Mouse (Mus musculus) left cerebral cortex, adult 2 months (tissue): Measurements from ENCODE around the gene Cadm4. TPM values are rescaled to one million over a fixed set of nuclear protein-coding genes. Genes with fewer than 3 reads are reported as not detected.
"Not testable (repeated sequence)": the region's sequence is repeated elsewhere in the genome, so short reads cannot be mapped to it uniquely, and the experiment has no call there.

Experiments
- DNase-seq, 2 experiments: peaks; one replicate each; pipeline ENCODE4 v3.0.0; 2021 to 2022; ENCODE audit warnings: low spot score in 2 of 2, mixed read lengths in 1 of 2; ENCODE audit errors: extremely low spot score in 1 of 2
- H3K27ac ChIP-seq: fragments of 200-600 bp; 2 replicates; pipeline ENCODE4 v1.8.1; 2022
- H3K4me3 ChIP-seq: fragments of 200-600 bp; 2 replicates; pipeline ENCODE4 v1.8.1; 2022
- CTCF ChIP-seq: fragments of 200-600 bp; IDR thresholded peaks from 2 replicates; pipeline ENCODE4 v1.8.1; 2022; ENCODE audit warnings: antibody characterized with exemption, mild to moderate bottlenecking, moderate library complexity
- intact Hi-C: fragments of 180-260 bp; cut with DNase I; formaldehyde crosslinking; loops from one replicate; pipeline ENCODE4 v1.15.1; 2025
- total RNA-seq, 2 experiments: library from RNA; stranded (reverse); gene quantifications; 2 replicates each; pipeline ENCODE4 v1.2.3; 2021

Cadm4 gene
- total RNA-seq, 2 experiments from 2014 or later, result 213 to 219 TPM

GRCm38 (mm10) chr7:24506065-24506459 lies 24.2 kb downstream of the Cadm4 start:
- Histone ChIP-seq H3K27ac (peak overlapping the region; percentile 99), H3K4me3 (peak overlapping the region; percentile 70)
- intact Hi-C loops, result loop anchor here (2.0 kb wide), 1 partner anchor 25 kb away; no protein-coding TSS in a partner anchor
- TF ChIP-seq CTCF, result no peak
- no peak for DNase-seq

GRCm38 (mm10) chr7:24506476-24506837 lies 24.6 kb downstream of the Cadm4 start:
- Histone ChIP-seq H3K4me3 (peak overlapping the region; percentile 70), H3K27ac (peak overlapping the region; percentile 99)
- DNase-seq, result peak in 1 of 2 experiments; percentile 53
- intact Hi-C loops, result loop anchor here (2.0 kb wide), 1 partner anchor 26 kb away; no protein-coding TSS in a partner anchor
- TF ChIP-seq CTCF, result no peak

GRCm38 (mm10) chr7:24506838-24507725 lies 25.3 kb downstream of the Cadm4 start, which contains the start of gene Zfp428:
TSS of gene Zfp428 (plus strand) at chr7:24507006.
- H3K27ac ChIP-seq, result peak within 1 kb of the TSS; percentile 99
- DNase-seq, result peak; percentile 85
- no peak for TF ChIP-seq CTCF
- intact Hi-C loops, result loop anchor here (1.0 to 2.0 kb wide), 2 partner anchors 23 to 26 kb away; partner anchors contain the start of gene Irgq
- peak within 1 kb of the TSS; percentile 70 for H3K4me3 ChIP-seq

- no peak for DNase-seq
- peak overlapping the region; percentile 99 for H3K27ac ChIP-seq
- intact Hi-C loops, result loop anchor here (1.0 to 2.0 kb wide), 2 partner anchors 23 to 27 kb away; partner anchors contain the start of gene Irgq
- no peak for TF ChIP-seq CTCF
- H3K4me3 ChIP-seq, result peak overlapping the region; percentile 70
These were observed 25.9 kb downstream of the Cadm4 start for GRCm38 (mm10) chr7:24507726-24508114.

GRCm38 (mm10) chr7:24512355-24512754 lies 30.5 kb downstream of the Cadm4 start, which contains the start of gene AC161166.1:
TSS of gene AC161166.1 (minus strand) at chr7:24512455.
- Histone ChIP-seq H3K27ac (no peak within 1 kb of the TSS), H3K4me3 (no peak within 1 kb of the TSS)
- no peak for DNase-seq
- TF ChIP-seq CTCF, result no peak
- intact Hi-C loops, result no loop called here

GRCm38 (mm10) chr7:24516319-24516718 lies 34.5 kb downstream of the Cadm4 start:
- H3K4me3 ChIP-seq, DNase-seq, intact Hi-C loops, H3K27ac ChIP-seq: not testable (repeated sequence)
- peak; percentile 41 for TF ChIP-seq CTCF

GRCm38 (mm10) chr7:24517077-24517476 lies 35.3 kb downstream of the Cadm4 start:
- intact Hi-C loops, result no loop called here
- no peak for TF ChIP-seq CTCF
- no peak overlapping the region for H3K4me3 ChIP-seq
- no peak for DNase-seq
- H3K27ac ChIP-seq, result peak overlapping the region; percentile 76

- H3K27ac ChIP-seq, result peak overlapping the region; percentile 83
- intact Hi-C loops, result no loop called here
- H3K4me3 ChIP-seq, result no peak overlapping the region
- DNase-seq, result no peak
- no peak for TF ChIP-seq CTCF
These were observed 35.8 kb downstream of the Cadm4 start for GRCm38 (mm10) chr7:24517654-24518053.

- Histone ChIP-seq H3K27ac (no peak overlapping the region), H3K4me3 (no peak overlapping the region)
- no peak for TF ChIP-seq CTCF
- DNase-seq, result no peak
- intact Hi-C loops, result no loop called here
These were observed 37.3 kb downstream of the Cadm4 start for GRCm38 (mm10) chr7:24519130-24519529.

- H3K27ac ChIP-seq, DNase-seq, intact Hi-C loops, H3K4me3 ChIP-seq: not testable (repeated sequence)
These were observed 38.2 kb downstream of the Cadm4 start for GRCm38 (mm10) chr7:24520054-24520453.

- no peak for DNase-seq
- TF ChIP-seq CTCF, result no peak
- Histone ChIP-seq H3K27ac (no peak overlapping the region), H3K4me3 (no peak overlapping the region)
- intact Hi-C loops, result no loop called here
These were observed 41.0 kb downstream of the Cadm4 start for GRCm38 (mm10) chr7:24522805-24523204.

- intact Hi-C loops, result no loop called here
- DNase-seq, result no peak
- no peak overlapping the region for H3K27ac ChIP-seq
- TF ChIP-seq CTCF, result no peak
- H3K4me3 ChIP-seq, result no peak overlapping the region
These were observed 41.9 kb downstream of the Cadm4 start for GRCm38 (mm10) chr7:24523723-24524122.
